Mouse (Mus musculus) stomach, postnatal 0 days (tissue): ENCODE results near the gene Col23a1.

Experiments used
- CTCF ChIP-seq: IDR thresholded peaks from 2 replicates; pipeline ENCODE4 v1.5.1; 2016; ENCODE audit warnings: antibody characterized with exemption, low read depth, mild to moderate bottlenecking, moderate library complexity
- EP300 ChIP-seq: optimal IDR thresholded peaks from 2 replicates; pipeline ENCODE3; 2016; ENCODE audit warnings: antibody characterized with exemption

DNA sequence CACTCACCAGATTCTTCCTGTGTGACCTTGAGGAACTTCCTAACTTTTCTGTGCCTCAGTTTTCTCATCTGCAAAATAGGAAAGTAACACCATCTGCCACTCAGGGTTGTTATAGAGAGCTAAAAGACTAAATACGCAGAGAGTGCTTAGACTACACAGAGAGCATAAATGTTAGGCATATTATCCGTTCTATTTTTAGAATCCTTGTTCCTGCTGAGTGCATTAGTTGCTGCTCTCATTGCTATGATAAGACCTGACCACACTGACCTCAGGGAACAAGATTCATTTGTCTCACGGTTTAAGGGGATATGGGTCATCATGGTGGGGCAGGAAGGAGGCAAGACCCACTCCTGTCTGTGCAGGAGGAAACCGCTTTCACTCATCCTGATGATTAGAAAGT lies 80.6 kb downstream of the Col23a1 start:
- TF ChIP-seq EP300 (no peak), CTCF (no peak)
